Mouse (Mus musculus): ENCODE measurements around the gene Kcnt1.

- no peak for TF ChIP-seq CTCF (conservative IDR thresholded peaks at IDR 0.05; ENCODE audit: low read length)
- no peak for TF ChIP-seq POU5F1 (IDR thresholded peaks at IDR 0.05; ENCODE audit: borderline replicate concordance, low read length)
Observed at GRCm38 (mm10) chr2:25884756-25885155, 21.2 kb downstream of the Kcnt1 start.
